32 mouse cellular contexts compared by ENCODE assay signal in genomic region chrX:145498691-145499090, GRCm38 (mm10). TPM values are rescaled to one million over a fixed set of nuclear protein-coding genes. Genes with fewer than 3 reads are reported as not detected.
A peak's percentile ranks its signal among the peaks of the same experiment; 100 is the strongest.
DNase-seq lines count a peak whose midpoint lies in the region; ATAC-seq and TF ChIP-seq lines count a peak whose summit lies in the region.
"Had no signal": no experiment of that assay in that cellular context is flagged by ENCODE, and none has a peak within 500 bp of the region (broad histone marks: within the 10 kb centered on the region; RNA-seq: fewer than 3 reads in every experiment).

No protein-coding gene starts in this region.

- no peak overlapping the region for H3K9ac ChIP-seq in kidney, postnatal 0 days (ENCODE audit: low read depth, low read length)
- no peak overlapping the region for H3K9ac ChIP-seq in kidney, embryonic 15.5 days
- no peak overlapping the region for H3K9ac ChIP-seq in embryonic facial prominence, embryonic 13.5 days
- no peak overlapping the region for H3K9ac ChIP-seq in stomach, postnatal 0 days (ENCODE audit: low read length)
- H3K9ac ChIP-seq: forebrain, embryonic 12.5 days; forebrain, postnatal 0 days; heart, embryonic 15.5 days; hindbrain, embryonic 12.5 days; intestine, embryonic 15.5 days; liver, embryonic 12.5 days; liver, postnatal 0 days; neural tube, embryonic 15.5 days; stomach, embryonic 15.5 days had no signal

- no peak overlapping the region for H3K4me2 ChIP-seq in kidney, postnatal 0 days (ENCODE audit: low read length)
- H3K4me2 ChIP-seq in kidney, embryonic 15.5 days: no peak overlapping the region
- no peak overlapping the region; the same call in 1 of the 2 replicates for H3K4me2 ChIP-seq in embryonic facial prominence, embryonic 13.5 days
- no peak overlapping the region for H3K4me2 ChIP-seq in stomach, postnatal 0 days (replicated peaks; ENCODE audit: low read depth)
- H3K4me2 ChIP-seq: forebrain, embryonic 12.5 days; heart, embryonic 15.5 days; hindbrain, embryonic 12.5 days; intestine, embryonic 15.5 days; liver, embryonic 12.5 days; neural tube, embryonic 15.5 days; stomach, embryonic 15.5 days had no signal

- peak; percentile 52 for DNase-seq in kidney, postnatal 0 days (ENCODE audit: low spot score)
- peak; percentile 83 for DNase-seq in NIH3T3 (ENCODE audit: low read depth)
- peak; percentile 44 for DNase-seq in mesoderm, embryonic 11.5 days (ENCODE audit: low read depth, low spot score)
- DNase-seq in urinary bladder, postnatal 4 days (ENCODE audit: low spot score in 2 of 2): no peak
- no peak for DNase-seq in stomach, postnatal 0 days (ENCODE audit: low spot score)
- DNase-seq: adrenal gland, postnatal 14 days; B cell, adult 2 months; cerebellum, adult 11-12 months; cerebellum, adult 9-11 months; forebrain, postnatal 0 days; gastrocnemius, postnatal 14 days; heart, adult 11 months; kidney, adult 9 months; kidney, postnatal 25 days; liver, postnatal 0 days; midbrain, embryonic 14.5 days; right cerebral cortex, postnatal 25 days; thymus, postnatal 14 days had no signal

- no peak for TF ChIP-seq EP300 in stomach, postnatal 0 days (optimal IDR thresholded peaks at IDR 0.05)

- H3K27me3 ChIP-seq in kidney, postnatal 0 days (ENCODE audit: insufficient read depth, low read length): no peaks in the 10 kb centered on the region
- no peaks in the 10 kb centered on the region for H3K27me3 ChIP-seq in kidney, embryonic 15.5 days
- H3K27me3 ChIP-seq in embryonic facial prominence, embryonic 13.5 days: 0 out of 2 replicates have a peak, but pooled peaks cover 4% of the 10 kb centered on the region
- H3K27me3 ChIP-seq in stomach, postnatal 0 days (ENCODE audit: control insufficient read depth, insufficient read depth, low read length): no peaks in the 10 kb centered on the region
- H3K27me3 ChIP-seq: forebrain, embryonic 12.5 days; heart, embryonic 15.5 days; hindbrain, embryonic 12.5 days; intestine, embryonic 15.5 days; liver, embryonic 12.5 days; neural tube, embryonic 15.5 days; stomach, embryonic 15.5 days had no signal

- TF ChIP-seq CTCF in kidney, postnatal 0 days (IDR thresholded peaks at IDR 0.05; ENCODE audit: low read depth): no peak
- no peak for TF ChIP-seq CTCF in stomach, postnatal 0 days (IDR thresholded peaks at IDR 0.05; ENCODE audit: low read depth)

- no peaks in the 10 kb centered on the region for H3K36me3 ChIP-seq in kidney, postnatal 0 days (ENCODE audit: insufficient read depth, low read length)
- H3K36me3 ChIP-seq in kidney, embryonic 15.5 days: no peaks in the 10 kb centered on the region
- no peaks in the 10 kb centered on the region for H3K36me3 ChIP-seq in embryonic facial prominence, embryonic 13.5 days
- no peaks in the 10 kb centered on the region for H3K36me3 ChIP-seq in stomach, postnatal 0 days (ENCODE audit: control insufficient read depth, insufficient read depth, low read length)
- H3K36me3 ChIP-seq: forebrain, embryonic 12.5 days; heart, embryonic 10.5 days; heart, embryonic 15.5 days; hindbrain, embryonic 12.5 days; intestine, embryonic 15.5 days; liver, embryonic 12.5 days; neural tube, embryonic 15.5 days; stomach, embryonic 15.5 days had no signal

- H3K4me1 ChIP-seq in kidney, postnatal 0 days (replicated peaks; ENCODE audit: insufficient read depth, low read length): no peaks in the 10 kb centered on the region
- H3K4me1 ChIP-seq in kidney, embryonic 15.5 days: no peaks in the 10 kb centered on the region
- H3K4me1 ChIP-seq in embryonic facial prominence, embryonic 13.5 days: peaks cover 13% of the 10 kb centered on the region; the same call in 1 of the 2 replicates
- H3K4me1 ChIP-seq in stomach, postnatal 0 days (replicated peaks; ENCODE audit: control insufficient read depth, insufficient read depth): no peaks in the 10 kb centered on the region
- H3K4me1 ChIP-seq: heart, embryonic 10.5 days; heart, embryonic 15.5 days; hindbrain, embryonic 12.5 days; intestine, embryonic 15.5 days; neural tube, embryonic 15.5 days; stomach, embryonic 15.5 days had no signal

- H3K27ac ChIP-seq in kidney, postnatal 0 days: no peak overlapping the region
- H3K27ac ChIP-seq in kidney, embryonic 15.5 days: no peak overlapping the region
- no peak overlapping the region for H3K27ac ChIP-seq in embryonic facial prominence, embryonic 13.5 days
- no peak overlapping the region for H3K27ac ChIP-seq in stomach, postnatal 0 days (replicated peaks)
- H3K27ac ChIP-seq: forebrain, embryonic 12.5 days; heart, embryonic 10.5 days; heart, embryonic 15.5 days; hindbrain, embryonic 12.5 days; hindbrain, postnatal 0 days; intestine, embryonic 15.5 days; liver, embryonic 12.5 days; macrophage; neural tube, embryonic 15.5 days; stomach, embryonic 15.5 days had no signal

- ATAC-seq in kidney, postnatal 0 days (replicated peaks; ENCODE audit: low FRiP score, low read depth): no peak
- no peak for ATAC-seq in kidney, embryonic 15.5 days (replicated peaks; ENCODE audit: low FRiP score)
- ATAC-seq in embryonic facial prominence, embryonic 13.5 days (ENCODE audit: insufficient number of reproducible peaks, insufficient read depth, low FRiP score, low TSS enrichment, low read depth): peak; percentile 43; the same call in 1 of the 2 replicates
- no peak for ATAC-seq in stomach, postnatal 0 days (ENCODE audit: low FRiP score, low TSS enrichment)
- ATAC-seq: forebrain, postnatal 0 days; hindbrain, postnatal 0 days; intestine, embryonic 15.5 days; liver, embryonic 12.5 days; liver, postnatal 0 days; lung, postnatal 0 days; Patski had no signal

- no peak overlapping the region for H3K4me3 ChIP-seq in kidney, postnatal 0 days (replicated peaks; ENCODE audit: low read depth, low read length)
- no peak overlapping the region for H3K4me3 ChIP-seq in kidney, embryonic 15.5 days (replicated peaks)
- no peak overlapping the region for H3K4me3 ChIP-seq in embryonic facial prominence, embryonic 13.5 days
- H3K4me3 ChIP-seq in stomach, postnatal 0 days (ENCODE audit: low read depth, low read length): no peak overlapping the region
- H3K4me3 ChIP-seq: forebrain, embryonic 12.5 days; heart, embryonic 10.5 days; heart, embryonic 15.5 days; hindbrain, embryonic 12.5 days; intestine, embryonic 15.5 days; liver, embryonic 12.5 days; neural tube, embryonic 15.5 days; stomach, embryonic 15.5 days had no signal

- no peaks in the 10 kb centered on the region for H3K9me3 ChIP-seq in kidney, postnatal 0 days (replicated peaks; ENCODE audit: low read length)
- no peaks in the 10 kb centered on the region for H3K9me3 ChIP-seq in kidney, embryonic 15.5 days (replicated peaks)
- no peaks in the 10 kb centered on the region for H3K9me3 ChIP-seq in embryonic facial prominence, embryonic 13.5 days
- no peaks in the 10 kb centered on the region for H3K9me3 ChIP-seq in stomach, postnatal 0 days (ENCODE audit: control insufficient read depth, low read length)
- H3K9me3 ChIP-seq: forebrain, embryonic 12.5 days; heart, embryonic 10.5 days; heart, embryonic 15.5 days; hindbrain, embryonic 12.5 days; intestine, embryonic 15.5 days; liver, embryonic 12.5 days; neural tube, embryonic 15.5 days; stomach, embryonic 15.5 days had no signal

- 69% methylated on average over 4 of the region's 4 CpGs for WGBS in kidney, postnatal 0 days
- WGBS in kidney, embryonic 15.5 days: 62% methylated on average over 4 of the region's 4 CpGs
- 39% methylated on average over 4 of the region's 4 CpGs for WGBS in embryonic facial prominence, embryonic 13.5 days
- WGBS in stomach, postnatal 0 days: 70% methylated on average over 4 of the region's 4 CpGs

RNA-seq across cellular contexts. Expression of gene Amot, which starts 6.3 kb away (rescaled TPM):
- 16.2 and 16.3 TPM in 2 replicates for polyA plus RNA-seq in kidney, postnatal 0 days (2015; fragmentation: Nextera tagmentation; extraction: Ambion mirVana)
- 24.9 and 25.0 TPM in 2 replicates for polyA plus RNA-seq in kidney, embryonic 15.5 days (2015; fragmentation: Nextera tagmentation; extraction: Ambion mirVana)
- 27.2 and 30.7 TPM in 2 replicates for polyA plus RNA-seq in embryonic facial prominence, embryonic 13.5 days (2015; fragmentation: Nextera tagmentation; extraction: Ambion mirVana)
- 2.3 and 2.6 TPM in 2 replicates for polyA plus RNA-seq in stomach, postnatal 0 days (2015; fragmentation: Nextera tagmentation; extraction: Ambion mirVana)

Comparison
In these comparisons a context has a peak if more than half of its experiments do, and no peak if none do; other contexts are left out.
1. DNase-seq: peak in kidney, postnatal 0 days (single experiment), NIH3T3 (single experiment) and mesoderm, embryonic 11.5 days (single experiment); none in urinary bladder, postnatal 4 days (0 of 2) and stomach, postnatal 0 days (single experiment).